Mouse (Mus musculus) lung, postnatal 4 days (tissue): ENCODE measurements around the gene Plac9a.
"Not testable (repeated sequence)": the region's sequence is repeated elsewhere in the genome, so short reads cannot be mapped to it uniquely, and the experiment has no call there.

Experiments
- DNase-seq, 2 experiments: peaks; one replicate each; pipeline ENCODE4 v3.0.0; 2021

Gene Plac9a

GRCm38 (mm10) chr14:25903000-25903399 lies at the start of gene Plac9a:
TSS of gene Plac9a (minus strand) at chr14:25903100.
- DNase-seq, result not testable (repeated sequence)

GRCm38 (mm10) chr14:25938004-25938403 lies 35.1 kb upstream of the Plac9a start, which contains the start of gene Cphx1:
TSS of gene Cphx1 (plus strand) at chr14:25938304.
- not testable (repeated sequence) for DNase-seq

GRCm38 (mm10) chr14:25936867-25937630 lies 34.1 kb upstream of the Plac9a start:
- DNase-seq, result not testable (repeated sequence)

GRCm38 (mm10) chr14:25927562-25927881 lies 24.6 kb upstream of the Plac9a start, which contains the start of gene Tmem254a:
TSS of gene Tmem254a (minus strand) at chr14:25927672.
- DNase-seq, result not testable (repeated sequence)

GRCm38 (mm10) chr14:25926814-25927561 lies 24.1 kb upstream of the Plac9a start:
- not testable (repeated sequence) for DNase-seq

GRCm38 (mm10) chr14:25918427-25919170 lies 15.7 kb upstream of the Plac9a start:
- DNase-seq, result not testable (repeated sequence)

GRCm38 (mm10) chr14:25908976-25909375 lies 6.1 kb upstream of the Plac9a start:
- not testable (repeated sequence) for DNase-seq

GRCm38 (mm10) chr14:25907272-25907671 lies 4.4 kb upstream of the Plac9a start:
- DNase-seq, result not testable (repeated sequence)

- not testable (repeated sequence) for DNase-seq
These were observed 2.3 kb upstream of the Plac9a start for GRCm38 (mm10) chr14:25905243-25905642.

- not testable (repeated sequence) for DNase-seq
These were observed 7.2 kb downstream of the Plac9a start for GRCm38 (mm10) chr14:25895686-25896085.

- DNase-seq, result not testable (repeated sequence)
These were observed 8.3 kb downstream of the Plac9a start for GRCm38 (mm10) chr14:25894566-25894965.

GRCm38 (mm10) chr14:25885886-25886285 lies 17.0 kb downstream of the Plac9a start:
- not testable (repeated sequence) for DNase-seq

- DNase-seq, result not testable (repeated sequence)
These were observed 21.1 kb downstream of the Plac9a start for GRCm38 (mm10) chr14:25881769-25882168.

GRCm38 (mm10) chr14:25876640-25877039 lies 26.3 kb downstream of the Plac9a start:
- DNase-seq, result not testable (repeated sequence)

GRCm38 (mm10) chr14:25872461-25873415 lies 30.2 kb downstream of the Plac9a start:
- peak; percentile 52 to 72 for DNase-seq

- no peak for DNase-seq
These were observed 33.6 kb downstream of the Plac9a start for GRCm38 (mm10) chr14:25869135-25869878.

- DNase-seq, result no peak
These were observed 34.2 kb downstream of the Plac9a start for GRCm38 (mm10) chr14:25868706-25869105.

- no peak for DNase-seq
These were observed 35.1 kb downstream of the Plac9a start for GRCm38 (mm10) chr14:25867834-25868233.

GRCm38 (mm10) chr14:25866832-25867231 lies 36.1 kb downstream of the Plac9a start:
- DNase-seq, result no peak

- no peak for DNase-seq
These were observed 36.5 kb downstream of the Plac9a start for GRCm38 (mm10) chr14:25866384-25866783.

GRCm38 (mm10) chr14:25865251-25865650 lies 37.6 kb downstream of the Plac9a start:
- DNase-seq, result no peak
